Mouse (Mus musculus) liver, embryonic 11.5 days (tissue): ENCODE results near the gene Gm21974. TPM values are rescaled to one million over a fixed set of nuclear protein-coding genes. Genes with fewer than 3 reads are reported as not detected.
"Not testable (repeated sequence)": the region's sequence is repeated elsewhere in the genome, so short reads cannot be mapped to it uniquely, and the experiment has no call there.

ENCODE experiments used
- ATAC-seq: fragments of 200-750 bp; cut with Nextera tagmentation; replicated peaks from 2 replicates; pipeline ENCODE4 v1.8.0; 2017; ENCODE audit warnings: moderate number of reproducible peaks, mild to moderate bottlenecking, moderate TSS enrichment, moderate library complexity; ENCODE audit not compliant: low FRiP score
- DNase-seq: peaks from one replicate; pipeline ENCODE4 v3.0.0-alpha.2; 2017; ENCODE audit warnings: low spot score
- H3K27ac ChIP-seq: fragments of 300-500 bp; sonication (generic); 2 replicates; pipeline ENCODE4 v1.5.1; 2014; ENCODE audit warnings: mild to moderate bottlenecking, low read depth, low read length, control low read depth
- H3K27me3 ChIP-seq: fragments of 300-500 bp; sonication (generic); replicated peaks from 2 replicates; pipeline ENCODE4 v1.6.1; 2014; ENCODE audit warnings: low read length, mixed read lengths; ENCODE audit not compliant: control insufficient read depth, insufficient read depth
- H3K36me3 ChIP-seq: fragments of 300-500 bp; sonication (generic); 2 replicates; pipeline ENCODE4 v1.6.1; 2014; ENCODE audit warnings: mild to moderate bottlenecking, low read length, moderate library complexity, mixed read lengths; ENCODE audit not compliant: control insufficient read depth, insufficient read depth
- H3K4me1 ChIP-seq: fragments of 300-500 bp; sonication (generic); replicated peaks from 2 replicates; pipeline ENCODE4 v1.6.1; 2014; ENCODE audit warnings: low read length, mixed read lengths; ENCODE audit not compliant: control insufficient read depth, insufficient read depth
- H3K4me2 ChIP-seq: fragments of 300-500 bp; sonication (generic); 2 replicates; pipeline ENCODE4 v1.6.1; 2014; ENCODE audit warnings: mild to moderate bottlenecking, control low read depth, moderate library complexity
- H3K4me3 ChIP-seq: fragments of 300-500 bp; sonication (generic); 2 replicates; pipeline ENCODE4 v1.5.1; 2014; ENCODE audit warnings: low read depth, low read length, control low read depth
- H3K9ac ChIP-seq: fragments of 300-500 bp; sonication (generic); 2 replicates; pipeline ENCODE4 v1.6.1; 2014; ENCODE audit warnings: low read depth, low read length, control low read depth
- H3K9me3 ChIP-seq: fragments of 300-500 bp; sonication (generic); 2 replicates; pipeline ENCODE4 v1.6.1; 2016; ENCODE audit warnings: low read length, inconsistent platforms, mixed read lengths; ENCODE audit not compliant: control insufficient read depth
- WGBS: fragments of 180-500 bp; shearing (Covaris S2); extraction: QIAGEN DNeasy Blood & Tissue Kit; methylation state at CpG from one replicate; pipeline ENCODE4 v1.1.7; 2014; 5-methylcytosine and 5-hydroxymethylcytosine counted together
- polyA plus RNA-seq: library from polyadenylated mRNA; unstranded; fragments of >200 nt; fragmentation: Nextera tagmentation; extraction: Ambion mirVana; gene quantifications from 2 replicates; pipeline ENCODE4 v1.2.1, GENCODE M21; 2014

Gm21974 gene
- 0.08 TPM in 1 of 2 replicates, not detected in the other for polyA plus RNA-seq

DNA sequence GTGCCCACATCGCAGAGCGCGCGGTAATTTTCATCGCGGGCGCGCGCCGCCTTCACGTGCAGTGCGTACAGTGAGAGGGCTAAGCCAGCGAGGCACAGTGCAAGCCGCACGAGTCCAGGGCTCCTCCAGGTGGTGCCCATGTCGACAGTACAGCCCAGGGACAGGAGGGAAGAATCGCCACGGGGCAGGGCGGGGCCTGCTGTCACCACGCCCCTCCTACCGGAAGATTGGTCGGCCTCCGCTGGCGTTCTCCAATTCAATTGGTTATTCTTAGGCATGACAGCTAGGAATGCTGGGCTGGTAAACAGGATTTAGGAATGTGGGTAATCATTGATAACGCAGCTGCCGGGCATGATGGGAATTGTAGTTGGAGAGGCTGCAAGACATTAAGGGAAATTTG lies at the start of gene Gm21974, which contains the start of gene Vkorc1:
Gene Gm21974 (minus strand): TSS at position 13 of the 400 bp plus-strand sequence.
Gene Vkorc1 (minus strand): TSS at position 176 of the 400 bp plus-strand sequence.
- peak within 1 kb of the TSS; percentile 71 for H3K27ac ChIP-seq
- H3K27me3 ChIP-seq = no peaks in the 10 kb centered on the region
- peaks cover 22% of the 10 kb centered on the region for H3K4me1 ChIP-seq
- WGBS = under 1% methylated on average over 26 of the region's 26 CpGs
- peak; percentile 95 for ATAC-seq
- H3K4me2 ChIP-seq = peak within 1 kb of the TSS; percentile 92
- peaks cover 5% of the 10 kb centered on the region; the same call in 1 of the 2 replicates for H3K36me3 ChIP-seq
- peak within 1 kb of the TSS; percentile 79 for H3K9ac ChIP-seq
- no peaks in the 10 kb centered on the region for H3K9me3 ChIP-seq
- DNase-seq = peak; percentile 94
- peak within 1 kb of the TSS; percentile 66 for H3K4me3 ChIP-seq

GRCm38 (mm10) chr7:127944614-127945013 lies 49.4 kb upstream of the Gm21974 start:
- ATAC-seq = peak; percentile 36; the same call in 1 of the 2 replicates

DNA sequence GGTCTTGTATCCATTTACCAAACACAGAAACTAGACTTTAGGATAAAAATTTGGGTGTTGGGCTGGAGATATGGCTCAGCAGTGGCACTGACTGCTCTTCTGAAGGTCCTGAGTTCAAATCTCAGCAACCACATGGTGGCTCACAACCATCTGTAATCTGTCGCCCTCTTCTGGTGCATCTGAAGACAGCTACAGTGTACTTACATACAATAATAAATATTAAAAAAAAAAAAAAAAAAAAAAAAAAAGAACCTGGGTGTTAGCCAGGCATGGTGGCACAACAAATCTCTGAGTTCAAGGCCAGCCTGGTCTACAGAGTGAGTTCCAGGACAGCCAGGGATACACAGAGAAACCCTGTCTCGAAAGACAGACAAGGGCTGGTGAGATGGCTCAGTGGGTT lies 46.8 kb upstream of the Gm21974 start:
- not testable (repeated sequence) for H3K36me3 ChIP-seq, H3K4me2 ChIP-seq, H3K27ac ChIP-seq, H3K9me3 ChIP-seq, ATAC-seq, H3K4me3 ChIP-seq, H3K9ac ChIP-seq, DNase-seq, H3K4me1 ChIP-seq
- peaks cover 36% of the 10 kb centered on the region for H3K27me3 ChIP-seq
- WGBS = 48% methylated on average over 2 of the region's 2 CpGs

More at GRCm38 (mm10) chr7:127944614-127945013, 49.4 kb upstream of the Gm21974 start:
- Histone ChIP-seq H3K9me3 (no peaks in the 10 kb centered on the region), H3K4me3 (no peak overlapping the region), H3K36me3 (no peaks in the 10 kb centered on the region), H3K4me2 (peak overlapping the region; percentile 3), H3K27ac (no peak overlapping the region), H3K9ac (no peak overlapping the region), H3K4me1 (no peaks in the 10 kb centered on the region; the same call in 1 of the 2 replicates), H3K27me3 (peaks cover 36% of the 10 kb centered on the region)
- DNase-seq = no peak
- 8% methylated on average over 23 of the region's 23 CpGs for WGBS

DNA sequence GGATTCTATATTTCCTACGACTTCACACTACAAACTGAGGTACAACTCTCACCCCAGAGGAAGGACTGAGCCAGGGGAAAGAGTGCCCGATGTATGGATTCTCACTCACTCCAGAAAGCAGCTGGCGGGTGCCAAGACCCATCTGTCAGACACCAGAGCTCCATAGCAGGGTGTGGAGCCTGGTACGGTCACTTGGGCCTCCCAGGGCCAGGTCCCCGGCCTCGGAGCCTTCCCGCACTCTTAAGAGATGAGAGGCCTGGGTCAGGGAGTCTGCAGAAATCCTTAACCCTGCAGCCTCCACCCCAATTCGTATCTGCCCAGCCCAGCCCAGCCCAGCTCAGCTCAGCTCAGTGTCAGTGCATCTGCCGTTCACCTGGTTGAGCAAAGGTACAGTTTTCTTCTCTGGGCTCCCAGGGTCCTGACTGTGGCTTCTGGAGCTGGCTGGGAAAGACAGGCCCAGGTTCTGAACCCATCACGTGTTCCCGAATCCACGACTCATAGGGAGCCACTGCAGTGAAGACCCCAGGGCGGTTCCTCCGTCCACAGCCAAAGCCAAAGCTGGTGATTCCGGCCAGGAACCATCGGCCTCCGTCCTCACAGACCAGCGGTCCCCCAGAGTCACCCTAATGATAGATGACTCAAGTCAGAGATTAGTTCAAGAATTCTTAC lies 41.1 kb upstream of the Gm21974 start:
- H3K27me3 ChIP-seq = no peaks in the 10 kb centered on the region
- DNase-seq (no peak), ATAC-seq (peak; percentile 1; the same call in 1 of the 2 replicates)
- peaks cover 25% of the 10 kb centered on the region for H3K4me1 ChIP-seq
- 63% methylated on average over 18 of the region's 18 CpGs for WGBS
- H3K36me3 ChIP-seq = no peaks in the 10 kb centered on the region
- H3K9me3 ChIP-seq = no peaks in the 10 kb centered on the region
- peak overlapping the region; percentile 100 for H3K4me2 ChIP-seq
- H3K27ac ChIP-seq = peak overlapping the region; percentile 71; the same call in 1 of the 2 replicates
- H3K4me3 ChIP-seq = peak overlapping the region; percentile 84
- H3K9ac ChIP-seq = peak overlapping the region; percentile 89

DNA sequence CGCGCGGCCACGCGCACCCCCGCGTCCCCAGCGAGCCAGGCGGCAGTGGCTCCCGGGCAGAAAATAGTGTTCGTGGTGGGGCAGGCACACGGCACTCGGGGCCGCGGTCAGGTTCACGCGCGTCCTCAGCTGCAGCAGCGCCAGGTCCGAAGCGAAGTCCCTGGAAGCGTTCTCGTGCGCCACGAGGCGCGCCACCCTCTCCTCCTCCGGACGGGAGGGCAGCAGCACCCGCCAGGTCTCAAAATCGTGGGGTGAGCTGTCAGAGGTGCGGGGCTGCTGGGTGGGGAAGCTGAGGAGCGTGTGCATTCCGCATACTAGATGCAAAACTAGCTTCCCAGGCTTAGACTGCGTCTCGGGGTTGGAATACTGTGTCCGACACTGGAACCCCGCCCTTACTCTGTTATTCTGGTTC lies 40.5 kb upstream of the Gm21974 start:
- Histone ChIP-seq H3K9me3 (no peaks in the 10 kb centered on the region), H3K4me1 (peaks cover 28% of the 10 kb centered on the region), H3K27ac (peak overlapping the region; percentile 71), H3K4me2 (peak overlapping the region; percentile 100), H3K9ac (peak overlapping the region; percentile 89), H3K4me3 (peak overlapping the region; percentile 84), H3K36me3 (no peaks in the 10 kb centered on the region), H3K27me3 (no peaks in the 10 kb centered on the region)
- DNase-seq (peak; percentile 54), ATAC-seq (peak; percentile 33)
- WGBS = under 1% methylated on average over 38 of the region's 38 CpGs

- H3K9ac ChIP-seq = peak overlapping the region; percentile 89
- peak overlapping the region; percentile 71 for H3K27ac ChIP-seq
- ATAC-seq (peak; percentile 93), DNase-seq (peak; percentile 93)
- H3K27me3 ChIP-seq = no peaks in the 10 kb centered on the region
- no peaks in the 10 kb centered on the region for H3K9me3 ChIP-seq
- no peaks in the 10 kb centered on the region for H3K36me3 ChIP-seq
- peaks cover 30% of the 10 kb centered on the region for H3K4me1 ChIP-seq
- H3K4me2 ChIP-seq = peak overlapping the region; percentile 100
- 7% methylated on average over 32 of the region's 32 CpGs for WGBS
- peak overlapping the region; percentile 84 for H3K4me3 ChIP-seq
Measured at GRCm38 (mm10) chr7:127935028-127935722, 39.9 kb upstream of the Gm21974 start.

DNA sequence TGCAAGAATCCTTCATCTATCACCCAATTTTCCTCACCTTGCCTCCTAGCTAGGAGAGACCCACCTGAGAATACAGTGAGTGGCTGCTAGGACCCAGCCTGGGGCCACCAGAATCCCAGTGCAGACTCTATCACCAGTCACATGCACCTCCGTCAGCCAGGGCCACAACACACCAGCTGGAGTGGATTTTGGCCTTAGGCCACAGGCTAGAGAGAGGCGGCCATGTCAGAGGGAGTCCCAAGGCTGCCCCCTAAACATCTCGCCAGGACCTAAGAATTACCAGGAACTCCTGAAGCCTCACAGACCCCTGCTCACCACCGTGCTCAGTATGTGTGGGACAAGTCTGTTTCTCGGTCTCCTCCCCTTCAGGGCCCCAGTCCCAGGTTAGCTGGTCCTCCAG lies 38.8 kb upstream of the Gm21974 start:
- DNase-seq (no peak), ATAC-seq (no peak)
- Histone ChIP-seq H3K36me3 (no peaks in the 10 kb centered on the region), H3K27ac (no peak overlapping the region), H3K9me3 (no peaks in the 10 kb centered on the region), H3K27me3 (no peaks in the 10 kb centered on the region), H3K9ac (no peak overlapping the region), H3K4me2 (no peak overlapping the region), H3K4me3 (no peak overlapping the region), H3K4me1 (peaks cover 40% of the 10 kb centered on the region)
- 85% methylated on average over 5 of the region's 5 CpGs for WGBS

DNA sequence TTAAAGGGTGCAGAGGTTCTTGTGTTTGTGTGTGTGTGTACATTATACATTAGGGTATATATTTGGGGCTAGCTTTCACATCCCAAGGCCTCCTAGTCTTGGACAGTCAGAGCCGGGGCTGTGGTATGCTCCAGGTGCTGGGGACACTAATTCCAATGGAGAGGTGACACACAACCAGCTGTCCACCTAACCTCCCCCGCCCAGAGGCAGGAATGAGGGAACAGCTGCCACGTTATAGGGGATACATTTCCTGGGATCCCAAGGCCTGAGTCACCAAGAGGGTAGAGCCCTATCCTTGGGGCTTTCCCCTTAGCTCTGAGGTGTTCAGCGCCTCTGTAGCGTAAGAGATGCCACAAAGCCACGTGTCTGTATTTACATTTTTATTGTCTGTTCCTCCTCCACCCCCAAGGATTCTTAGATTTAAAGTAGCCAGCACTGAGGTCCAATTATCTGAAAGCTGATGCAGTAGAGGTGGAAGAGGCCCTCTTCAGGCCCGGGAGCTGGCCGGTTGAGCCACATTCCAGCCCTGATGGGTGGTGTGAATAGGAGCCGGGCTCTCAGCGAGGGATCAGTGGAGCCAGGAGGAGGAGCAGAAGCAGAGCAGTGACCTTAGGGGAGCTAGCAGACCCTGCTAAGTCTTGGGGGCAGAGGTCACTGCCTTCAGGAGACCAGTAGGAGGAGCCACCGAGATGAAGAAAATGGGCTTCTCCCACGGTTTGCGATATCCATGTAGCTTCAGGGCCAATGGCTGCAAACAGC lies 37.2 kb upstream of the Gm21974 start:
- no peaks in the 10 kb centered on the region for H3K9me3 ChIP-seq
- H3K27ac ChIP-seq = peak overlapping the region; percentile 63
- peak overlapping the region; percentile 9; the same call in 1 of the 2 replicates for H3K9ac ChIP-seq
- 35% methylated on average over 13 of the region's 13 CpGs for whole genome bisulfite sequencing
- peaks cover 45% of the 10 kb centered on the region for H3K4me1 ChIP-seq
- DNase-seq (no peak), ATAC-seq (no peak)
- H3K4me3 ChIP-seq = no peak overlapping the region
- no peaks in the 10 kb centered on the region for H3K27me3 ChIP-seq
- H3K36me3 ChIP-seq = no peaks in the 10 kb centered on the region
- peak overlapping the region; percentile 31 for H3K4me2 ChIP-seq
